ENCODE assay signal across 8 mouse cellular contexts in genomic region chr1:84881248-84882065, GRCm38 (mm10). TPM values are rescaled to one million over a fixed set of nuclear protein-coding genes. Genes with fewer than 3 reads are reported as not detected.
DNase-seq lines count a peak whose midpoint lies in the region; ATAC-seq lines count a peak whose summit lies in the region.

No protein-coding gene starts in this region.

- H3K9me3 ChIP-seq in heart, embryonic 10.5 days = no peaks in the 10 kb centered on the region
- no peaks in the 10 kb centered on the region; the same call in 1 of the 2 replicates for H3K9me3 ChIP-seq in midbrain, embryonic 14.5 days (ENCODE audit: control insufficient read depth, low read length)

- ATAC-seq in frontal cortex, adult (ENCODE audit: low TSS enrichment) = peak; percentile 94
- ATAC-seq in midbrain, embryonic 14.5 days (ENCODE audit: low FRiP score, low TSS enrichment) = no peak

- peak; percentile 5 to 21 for DNase-seq in heart, adult 18-20 months
- no peak for DNase-seq in heart, embryonic 10.5 days (ENCODE audit: low spot score)
- DNase-seq in right cerebral cortex, postnatal 25 days = peak; percentile 34
- no peak for DNase-seq in right cerebral cortex, postnatal 14 days
- DNase-seq in skeletal muscle tissue, adult 2 months (ENCODE audit: low read depth, low spot score) = peak; percentile 14
- DNase-seq in midbrain, embryonic 14.5 days = no peak
- DNase-seq in embryo, embryonic 10 days (ENCODE audit: low spot score) = no peak

- H3K4me3 ChIP-seq in heart, embryonic 10.5 days = no peak overlapping the region
- H3K4me3 ChIP-seq in midbrain, embryonic 14.5 days (replicated peaks; ENCODE audit: low read depth, low read length) = no peak overlapping the region

- H3K36me3 ChIP-seq in heart, embryonic 10.5 days = no peaks in the 10 kb centered on the region
- H3K36me3 ChIP-seq in midbrain, embryonic 14.5 days (ENCODE audit: control insufficient read depth, insufficient read depth, low read length) = no peaks in the 10 kb centered on the region

- no peak overlapping the region for H3K9ac ChIP-seq in midbrain, embryonic 14.5 days (replicated peaks; ENCODE audit: low read length)

- 69% methylated on average over 11 of the region's 11 CpGs for WGBS in heart, embryonic 10.5 days
- 64% methylated on average over 11 of the region's 11 CpGs for WGBS in midbrain, embryonic 14.5 days

- H3K27ac ChIP-seq in heart, embryonic 10.5 days = no peak overlapping the region
- H3K27ac ChIP-seq in midbrain, embryonic 14.5 days (replicated peaks; ENCODE audit: low read depth, low read length) = no peak overlapping the region

- H3K4me2 ChIP-seq in midbrain, embryonic 14.5 days (ENCODE audit: low read length) = no peak overlapping the region

- no peaks in the 10 kb centered on the region for H3K27me3 ChIP-seq in heart, embryonic 10.5 days (ENCODE audit: insufficient read depth, poor library complexity, severe bottlenecking)
- H3K27me3 ChIP-seq in midbrain, embryonic 14.5 days (ENCODE audit: control insufficient read depth, insufficient read depth, low read length) = no peaks in the 10 kb centered on the region

- H3K4me1 ChIP-seq in heart, embryonic 10.5 days = no peaks in the 10 kb centered on the region
- H3K4me1 ChIP-seq in midbrain, embryonic 14.5 days (ENCODE audit: control insufficient read depth, insufficient read depth, low read length) = no peaks in the 10 kb centered on the region

RNA-seq across cellular contexts. Expression of gene Trip12, which starts 41.1 kb away (rescaled TPM):
- 100 to 1,000 TPM; 178 to 183 TPM for total RNA-seq in heart, adult 18-20 months (2021)
- polyA plus RNA-seq in heart, embryonic 10.5 days (2016; fragmentation: Nextera tagmentation; extraction: Ambion mirVana) = 68.5 and 78.0 TPM in 2 replicates
- 62.0 and 79.0 TPM in 2 replicates for polyA plus RNA-seq in midbrain, embryonic 14.5 days (2014; fragmentation: Nextera tagmentation; extraction: Ambion mirVana)

RNA-seq across cellular contexts. Expression of gene Fbxo36, which starts 41.8 kb away (rescaled TPM):
- total RNA-seq in heart, adult 18-20 months (2021) = 1 to 10 TPM; 1.9 TPM
- polyA plus RNA-seq in heart, embryonic 10.5 days (2016; fragmentation: Nextera tagmentation; extraction: Ambion mirVana) = 7.0 and 8.6 TPM in 2 replicates
- polyA plus RNA-seq in midbrain, embryonic 14.5 days (2014; fragmentation: Nextera tagmentation; extraction: Ambion mirVana) = 4.0 and 6.3 TPM in 2 replicates

RNA-seq across cellular contexts. Expression of gene Slc16a14, which starts 53.5 kb away (rescaled TPM):
- under 1 TPM; 0.35 to 0.36 TPM for total RNA-seq in heart, adult 18-20 months (2021)
- 0.09 and 0.18 TPM in 2 replicates for polyA plus RNA-seq in heart, embryonic 10.5 days (2016; fragmentation: Nextera tagmentation; extraction: Ambion mirVana)
- 14.1 and 20.5 TPM in 2 replicates for polyA plus RNA-seq in midbrain, embryonic 14.5 days (2014; fragmentation: Nextera tagmentation; extraction: Ambion mirVana)

Comparison
In these comparisons a context has a peak if more than half of its experiments do, and no peak if none do; other contexts are left out.
1. DNase-seq: peak in heart, adult 18-20 months (2 of 2), right cerebral cortex, postnatal 25 days (single experiment) and skeletal muscle tissue, adult 2 months (single experiment); none in heart, embryonic 10.5 days (single experiment), right cerebral cortex, postnatal 14 days (single experiment), midbrain, embryonic 14.5 days (single experiment) and embryo, embryonic 10 days (single experiment).
2. RNA of gene Slc16a14, which starts 53.5 kb away (polyA plus RNA-seq): 14.1 to 20.5 TPM in midbrain, embryonic 14.5 days; 0.09 to 0.18 TPM in heart, embryonic 10.5 days; every median in the first group is over 10 times any median in the second.